Mouse (Mus musculus) layer of hippocampus, adult 2 months (tissue): ENCODE measurements at regions not wholly inside any gene's neighbourhood (a gene's known extent, or its start where the extent isn't known, plus 50 kb on each side); places are given as distances from the start of the nearest gene placed in this dataset.

Source experiments
- DNase-seq, 2 experiments: peaks; one replicate each; pipeline ENCODE4 v3.0.0; 2022; ENCODE audit warnings: low spot score in 2 of 2
- H3K27ac ChIP-seq: fragments of 200-600 bp; 2 replicates; pipeline ENCODE4 v1.8.1; 2022
- H3K4me3 ChIP-seq: fragments of 200-600 bp; 2 replicates; pipeline ENCODE4 v1.8.1; 2022; ENCODE audit warnings: mild to moderate bottlenecking
- CTCF ChIP-seq: fragments of 200-600 bp; conservative IDR thresholded peaks from 2 replicates; pipeline ENCODE4 v1.8.1; 2022; ENCODE audit warnings: antibody characterized with exemption, mild to moderate bottlenecking, moderate library complexity

DNA sequence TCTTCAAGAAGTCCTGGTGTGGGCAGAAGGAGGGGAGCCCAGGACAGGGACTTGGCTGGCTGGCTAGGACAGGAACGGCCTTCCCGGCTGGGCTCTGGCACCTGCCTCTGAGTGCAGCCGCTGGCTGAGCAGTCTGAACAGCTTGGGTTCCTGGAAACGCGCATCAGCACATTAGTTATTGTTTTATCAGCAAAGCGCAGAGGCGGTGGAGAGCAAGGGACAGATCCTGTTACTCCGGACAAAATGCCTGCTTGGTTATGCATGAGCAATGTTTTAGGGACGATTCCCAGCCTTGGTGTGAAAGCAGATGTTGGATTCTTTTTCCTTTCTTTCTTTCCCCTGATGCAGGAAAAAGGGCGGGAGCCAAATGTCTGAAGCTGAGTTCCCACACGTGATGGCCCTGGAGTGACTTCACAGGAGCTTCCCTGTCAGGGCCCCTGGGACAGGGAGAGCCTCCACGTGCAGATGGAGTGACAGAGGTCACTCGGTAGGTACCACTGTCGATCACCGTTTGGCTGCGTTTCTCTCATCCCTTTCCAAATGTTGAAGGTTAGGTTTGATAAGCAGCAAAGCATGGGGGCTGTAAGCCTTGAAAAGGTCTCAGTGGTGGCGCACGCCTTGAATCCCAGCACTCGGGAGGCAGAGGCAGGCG, 217.8 kb upstream of the Klf4 start:
- Histone ChIP-seq H3K4me3 (no peak overlapping the region), H3K27ac (no peak overlapping the region)
- TF ChIP-seq CTCF: no peak
- no peak for DNase-seq

DNA sequence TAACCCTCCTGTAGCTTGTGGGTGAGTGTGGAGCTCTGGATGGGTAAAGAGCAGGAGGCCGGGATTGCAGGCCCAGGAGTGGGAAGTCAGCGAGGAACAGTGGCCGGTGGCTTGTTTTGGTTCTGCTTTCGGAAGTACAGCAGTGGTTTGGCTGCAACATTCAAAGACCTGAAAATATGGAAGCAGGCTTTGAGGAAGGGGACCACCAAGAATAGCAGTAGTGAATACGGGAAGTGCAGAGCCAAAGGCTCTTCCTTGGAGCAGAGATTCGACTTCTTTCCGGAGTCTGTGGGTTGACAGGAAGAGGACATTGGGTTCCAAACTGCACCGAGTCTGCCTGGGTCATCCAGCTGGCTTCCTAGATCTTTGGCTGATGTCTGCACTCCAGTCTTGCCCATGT, 209.1 kb upstream of the Klf4 start:
- Histone ChIP-seq H3K27ac (no peak overlapping the region), H3K4me3 (no peak overlapping the region)
- no peak for TF ChIP-seq CTCF
- DNase-seq: no peak

- no peak for TF ChIP-seq CTCF
- DNase-seq: no peak
- H3K27ac ChIP-seq: no peak overlapping the region
- H3K4me3 ChIP-seq: no peak overlapping the region
Measured at GRCm38 (mm10) chr4:55740062-55740461, 207.8 kb upstream of the Klf4 start.

DNA sequence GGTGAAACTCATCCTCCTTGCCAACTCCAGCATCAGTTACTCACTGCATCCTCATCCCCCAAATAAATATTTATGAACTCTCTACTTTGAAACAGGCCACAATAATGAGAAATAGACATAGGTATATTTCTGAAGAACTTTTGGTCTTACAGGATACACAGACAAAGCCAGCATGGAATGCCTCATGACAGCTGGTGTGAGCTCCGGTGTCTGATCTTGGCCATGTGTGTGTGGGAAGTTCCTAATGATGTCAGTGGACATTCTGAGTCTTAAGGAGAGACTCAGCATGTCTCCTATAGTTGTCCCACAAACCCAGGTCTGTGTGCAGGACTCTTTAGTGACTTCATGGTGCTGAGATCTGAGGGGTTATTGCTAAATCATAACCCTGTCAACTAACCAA, 206.4 kb upstream of the Klf4 start:
- no peak overlapping the region for H3K27ac ChIP-seq
- TF ChIP-seq CTCF: no peak
- no peak overlapping the region for H3K4me3 ChIP-seq
- no peak for DNase-seq

- no peak overlapping the region for H3K4me3 ChIP-seq
- no peak overlapping the region for H3K27ac ChIP-seq
- no peak for TF ChIP-seq CTCF
- DNase-seq: no peak
Measured at GRCm38 (mm10) chr4:55735453-55735852, 203.2 kb upstream of the Klf4 start.

DNA sequence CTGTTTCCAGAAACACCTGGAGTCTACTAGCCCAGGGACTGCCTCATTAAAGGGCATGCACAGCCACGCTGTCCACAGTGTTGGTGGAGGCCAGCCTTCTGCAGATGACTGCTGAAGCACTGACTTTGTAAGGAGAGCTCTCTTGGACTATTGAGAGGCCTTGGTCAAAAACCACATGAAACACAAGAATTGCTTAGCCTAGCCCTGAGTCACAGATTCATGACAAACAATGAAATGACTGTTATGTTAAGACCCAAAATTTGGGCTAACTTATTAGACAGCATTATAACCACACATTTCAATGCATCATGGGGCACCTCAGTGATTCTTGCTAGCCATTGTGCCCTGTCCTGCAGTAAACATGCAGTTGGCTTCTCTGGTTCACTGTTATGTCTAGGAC, 202.1 kb upstream of the Klf4 start:
- no peak for TF ChIP-seq CTCF
- Histone ChIP-seq H3K27ac (no peak overlapping the region), H3K4me3 (no peak overlapping the region)
- DNase-seq: no peak

DNA sequence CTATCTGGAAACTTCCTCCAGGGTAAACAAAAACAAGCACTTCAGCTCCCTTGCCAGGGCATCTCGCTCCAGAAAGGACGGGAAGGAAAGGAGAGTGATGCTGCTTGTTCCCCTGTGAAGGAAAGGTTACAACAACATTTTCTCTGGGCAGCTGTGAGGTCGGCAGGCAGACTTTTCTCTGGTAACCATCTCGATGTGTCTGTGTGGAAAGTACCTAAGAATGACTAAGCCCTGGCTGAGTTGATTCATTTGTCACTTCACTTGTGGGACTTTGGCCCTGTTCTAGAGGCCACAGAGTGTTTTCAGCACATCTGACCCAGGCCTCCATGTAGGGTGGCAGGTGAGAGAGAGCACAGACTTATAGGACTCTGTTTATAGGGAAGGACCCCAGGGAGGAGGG, 201.0 kb upstream of the Klf4 start:
- DNase-seq: no peak
- TF ChIP-seq CTCF: no peak
- Histone ChIP-seq H3K27ac (no peak overlapping the region), H3K4me3 (no peak overlapping the region)

GRCm38 (mm10) chr4:55732006-55732405, 199.7 kb upstream of the Klf4 start:
- peak; percentile 56 to 61 for DNase-seq
- Histone ChIP-seq H3K4me3 (no peak overlapping the region), H3K27ac (no peak overlapping the region)
- no peak for TF ChIP-seq CTCF

DNA sequence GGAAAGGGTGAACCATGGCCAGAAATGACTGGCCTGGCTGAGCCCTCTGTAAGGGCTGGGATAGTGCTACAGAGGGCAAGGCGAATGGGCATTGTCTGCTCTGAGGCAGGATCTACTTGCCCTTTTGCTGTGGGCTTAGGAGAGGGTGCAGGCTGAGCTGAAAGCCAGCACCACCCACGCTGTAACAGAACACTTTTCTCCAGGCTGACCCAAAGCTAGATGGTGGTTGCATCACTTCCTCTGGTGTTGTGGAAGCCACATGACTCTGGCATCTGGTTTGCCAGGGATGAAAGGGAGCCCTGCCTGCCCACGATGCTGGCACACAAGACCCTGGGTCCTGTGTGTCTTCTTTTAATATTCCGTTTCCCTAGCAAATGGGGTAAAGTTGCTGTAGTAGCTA, 198.0 kb upstream of the Klf4 start:
- no peak overlapping the region for H3K4me3 ChIP-seq
- no peak for TF ChIP-seq CTCF
- DNase-seq: no peak
- no peak overlapping the region for H3K27ac ChIP-seq

DNA sequence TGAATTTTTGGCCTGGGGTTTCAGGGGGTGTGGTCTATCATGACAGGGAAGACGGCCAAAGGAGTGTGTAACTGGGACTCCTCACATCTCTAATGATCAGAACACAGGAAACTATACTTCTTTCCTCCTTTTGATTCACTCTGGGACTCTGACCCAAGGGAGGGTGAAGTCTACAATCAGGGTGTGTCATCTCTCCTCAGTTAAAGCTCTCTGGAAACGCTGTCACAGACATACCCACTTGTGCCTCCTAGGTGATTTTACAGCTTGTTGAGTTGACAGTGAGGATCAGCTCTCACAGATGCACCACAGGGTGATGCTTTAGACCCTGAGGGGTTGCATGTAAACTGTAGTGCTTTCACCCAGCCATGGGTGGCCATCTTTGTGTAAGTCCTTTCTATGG, 194.9 kb upstream of the Klf4 start:
- H3K27ac ChIP-seq: no peak overlapping the region
- TF ChIP-seq CTCF: no peak
- no peak overlapping the region for H3K4me3 ChIP-seq
- no peak for DNase-seq

DNA sequence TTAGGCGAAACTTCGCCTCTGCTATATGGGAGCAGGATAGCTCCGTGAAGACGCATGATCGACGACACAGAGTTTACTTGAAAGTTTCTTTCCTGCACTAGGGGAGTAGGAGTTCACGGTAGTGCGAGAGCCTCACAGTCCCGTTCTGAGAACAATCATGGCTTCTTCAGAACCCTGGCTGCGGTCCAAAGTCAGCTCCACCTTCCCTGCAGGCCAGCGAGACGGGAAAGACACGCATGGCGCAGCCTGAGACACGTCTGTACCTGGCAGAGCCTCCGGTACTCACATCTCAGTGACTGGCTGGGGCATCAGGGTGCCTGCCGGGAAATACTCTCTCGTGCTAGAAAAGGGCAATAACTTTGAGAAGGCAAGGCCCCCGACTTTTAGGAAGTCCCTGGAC, 193.8 kb upstream of the Klf4 start:
- TF ChIP-seq CTCF: no peak
- DNase-seq: no peak
- no peak overlapping the region for H3K27ac ChIP-seq
- H3K4me3 ChIP-seq: no peak overlapping the region

- Histone ChIP-seq H3K4me3 (no peak overlapping the region), H3K27ac (no peak overlapping the region)
- no peak for TF ChIP-seq CTCF
- DNase-seq: no peak
Measured at GRCm38 (mm10) chr4:55724286-55724685, 192.0 kb upstream of the Klf4 start.

DNA sequence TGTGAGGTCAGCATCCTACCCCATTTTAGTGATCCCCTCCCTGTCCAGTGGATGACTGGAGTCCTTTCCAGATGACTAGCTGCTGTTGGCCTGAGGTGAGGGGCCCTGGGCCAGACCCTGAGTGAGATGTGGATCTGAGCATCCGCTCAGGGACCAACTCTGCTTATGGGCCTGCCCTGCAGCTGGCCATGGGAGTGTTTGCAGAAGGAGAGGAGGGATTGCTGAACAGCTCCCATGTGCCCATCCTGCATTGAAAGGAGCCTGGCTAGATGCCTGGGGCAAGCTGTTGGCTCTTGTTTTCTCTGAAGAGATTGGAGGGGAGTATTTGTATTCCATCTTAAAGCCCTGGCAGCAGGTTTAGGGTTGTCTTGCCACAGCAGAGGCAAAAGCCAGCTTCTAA, 190.9 kb upstream of the Klf4 start:
- DNase-seq: peak in 1 of 2 experiments; percentile 8
- TF ChIP-seq CTCF: no peak

GRCm38 (mm10) chr4:55722388-55722787, 190.1 kb upstream of the Klf4 start:
- DNase-seq: no peak
- Histone ChIP-seq H3K4me3 (no peak overlapping the region), H3K27ac (no peak overlapping the region)
- no peak for TF ChIP-seq CTCF

More for the DNA sequence above, 190.9 kb upstream of the Klf4 start:
- Histone ChIP-seq H3K27ac (no peak overlapping the region), H3K4me3 (no peak overlapping the region)

GRCm38 (mm10) chr4:55721834-55722233, 189.6 kb upstream of the Klf4 start:
- no peak for DNase-seq
- Histone ChIP-seq H3K27ac (no peak overlapping the region), H3K4me3 (no peak overlapping the region)
- TF ChIP-seq CTCF: no peak
